Mouse (Mus musculus) neural tube, embryonic 14.5 days (tissue): ENCODE data around the gene Ank3. TPM values are rescaled to one million over a fixed set of nuclear protein-coding genes. Genes with fewer than 3 reads are reported as not detected.

Experiments used
- ATAC-seq: fragments of 200-750 bp; cut with Nextera tagmentation; 2 replicates; pipeline ENCODE4 v1.8.0; 2017; ENCODE audit warnings: low read depth, mild to moderate bottlenecking, moderate TSS enrichment, moderate library complexity
- H3K27ac ChIP-seq: fragments of 300-500 bp; sonication (generic); 2 replicates; pipeline ENCODE4 v1.5.1; 2014; ENCODE audit warnings: low read depth, mild to moderate bottlenecking, control low read depth, low read length, moderate library complexity, mixed read lengths
- H3K27me3 ChIP-seq: fragments of 300-500 bp; sonication (generic); 2 replicates; pipeline ENCODE4 v1.6.1; 2014; ENCODE audit warnings: low read length; ENCODE audit not compliant: control insufficient read depth, insufficient read depth
- H3K36me3 ChIP-seq: fragments of 300-500 bp; sonication (generic); 2 replicates; pipeline ENCODE4 v1.6.1; 2014; ENCODE audit warnings: low read length, mixed read lengths; ENCODE audit not compliant: control insufficient read depth, insufficient read depth
- H3K4me1 ChIP-seq: fragments of 300-500 bp; sonication (generic); 2 replicates; pipeline ENCODE4 v1.6.1; 2014; ENCODE audit warnings: low read length; ENCODE audit not compliant: control insufficient read depth, insufficient read depth
- H3K4me2 ChIP-seq: fragments of 300-500 bp; sonication (generic); 2 replicates; pipeline ENCODE4 v1.6.1; 2014; ENCODE audit warnings: mild to moderate bottlenecking, low read depth, low read length, control low read depth
- H3K4me3 ChIP-seq: fragments of 300-500 bp; sonication (generic); 2 replicates; pipeline ENCODE4 v1.5.1; 2014; ENCODE audit warnings: low read depth, low read length, control low read depth, mixed read lengths
- H3K9ac ChIP-seq: fragments of 300-500 bp; sonication (generic); replicated peaks from 2 replicates; pipeline ENCODE4 v1.6.1; 2014; ENCODE audit warnings: low read depth, mild to moderate bottlenecking, control low read depth, low read length, mixed read lengths
- H3K9me3 ChIP-seq: fragments of 300-500 bp; sonication (generic); 2 replicates; pipeline ENCODE4 v1.6.1; 2016; ENCODE audit warnings: low read length; ENCODE audit not compliant: control insufficient read depth
- WGBS: fragments of 180-500 bp; shearing (Covaris S2); extraction: QIAGEN DNeasy Blood & Tissue Kit; methylation state at CpG from one replicate; pipeline ENCODE4 v1.1.7; 2014; 5-methylcytosine and 5-hydroxymethylcytosine counted together
- polyA plus RNA-seq: library from polyadenylated mRNA; unstranded; fragments of >200 nt; fragmentation: Nextera tagmentation; extraction: Ambion mirVana; gene quantifications from 2 replicates; pipeline ENCODE4 v1.2.1, GENCODE M21; 2014

The Ank3 gene
- polyA plus RNA-seq, 1 experiment from 2014 or later = 198 TPM

DNA sequence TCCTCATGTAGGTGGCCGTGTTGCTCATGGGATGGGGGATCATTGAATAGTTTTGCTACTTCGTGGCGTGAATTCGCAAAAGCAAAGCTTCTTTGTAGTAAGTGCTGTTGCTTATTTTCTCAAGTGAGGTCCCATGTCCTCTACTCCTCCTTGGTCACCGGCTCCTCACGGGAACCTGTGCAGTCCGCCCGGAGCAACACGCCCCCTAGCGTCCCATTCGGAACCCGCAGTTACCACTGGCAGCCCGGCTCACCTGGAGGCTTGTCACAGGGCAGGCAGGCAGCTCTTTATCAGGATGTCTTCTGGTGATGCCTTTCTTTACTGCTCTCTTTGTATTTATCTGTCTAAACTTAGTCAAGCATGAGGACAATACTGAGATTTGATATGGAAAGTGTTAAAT is 157.7 kb downstream of the Ank3 start:
- no peak for ATAC-seq
- WGBS = 17% methylated on average over 13 of the region's 13 CpGs
- no peaks in the 10 kb centered on the region for H3K9me3 ChIP-seq

DNA sequence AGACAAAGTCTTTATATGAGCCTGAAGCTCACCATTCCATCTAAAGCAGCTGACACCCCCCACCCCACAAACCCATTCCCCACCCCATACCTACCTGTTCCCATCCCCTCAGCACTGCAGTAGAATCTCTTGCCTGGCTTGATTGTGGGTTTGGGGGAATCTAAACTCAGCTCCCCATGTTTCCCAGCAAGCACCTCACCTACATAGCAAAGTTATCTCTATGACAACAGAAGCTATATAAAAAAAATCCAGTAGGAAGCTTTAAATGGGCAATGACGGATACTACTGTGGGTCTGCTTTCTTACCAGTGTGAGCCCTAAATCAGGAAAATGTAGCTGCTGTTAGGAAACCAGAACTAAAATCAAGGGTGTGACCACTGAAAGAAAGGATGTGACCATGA is 161.7 kb downstream of the Ank3 start:
- no peaks in the 10 kb centered on the region for H3K27me3 ChIP-seq
- H3K9ac ChIP-seq = no peak overlapping the region
- no peak for ATAC-seq
- no peaks in the 10 kb centered on the region for H3K9me3 ChIP-seq
- no peak overlapping the region for H3K4me2 ChIP-seq
- no peak overlapping the region for H3K4me3 ChIP-seq
- no peak overlapping the region for H3K27ac ChIP-seq
- no peaks in the 10 kb centered on the region for H3K36me3 ChIP-seq
- no peaks in the 10 kb centered on the region for H3K4me1 ChIP-seq
- WGBS = 63% methylated on average over 1 of the region's 1 CpGs

More for the DNA sequence above, 157.7 kb downstream of the Ank3 start:
- no peaks in the 10 kb centered on the region for H3K27me3 ChIP-seq
- H3K4me2 ChIP-seq = no peak overlapping the region
- no peak overlapping the region for H3K9ac ChIP-seq
- no peak overlapping the region for H3K4me3 ChIP-seq
- H3K4me1 ChIP-seq = no peaks in the 10 kb centered on the region
- H3K27ac ChIP-seq = no peak overlapping the region
- H3K36me3 ChIP-seq = no peaks in the 10 kb centered on the region

DNA sequence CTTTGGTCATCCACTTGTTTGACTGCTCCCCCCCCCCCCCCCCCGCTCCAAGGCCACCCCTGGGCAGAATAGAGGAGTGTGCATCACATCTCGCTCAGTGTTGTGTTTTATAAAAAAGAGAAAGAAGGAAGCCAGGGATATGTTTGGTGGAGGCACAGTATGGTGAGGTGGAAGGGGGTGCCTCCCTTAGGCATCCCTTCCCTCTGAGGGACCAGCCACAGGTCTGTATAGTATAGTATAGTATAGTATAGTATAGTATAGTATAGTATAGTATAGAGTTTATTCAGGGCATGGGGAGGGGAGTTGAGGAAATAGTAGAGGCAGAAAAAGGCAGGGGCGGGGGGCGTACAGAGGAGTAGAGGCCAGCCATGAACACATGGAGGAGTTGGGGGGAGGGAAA is 164.4 kb downstream of the Ank3 start:
- WGBS = 83% methylated on average over 3 of the region's 4 CpGs
- Histone ChIP-seq H3K36me3 (no peaks in the 10 kb centered on the region), H3K4me3 (no peak overlapping the region), H3K9me3 (no peaks in the 10 kb centered on the region), H3K27ac (no peak overlapping the region), H3K4me1 (no peaks in the 10 kb centered on the region), H3K4me2 (no peak overlapping the region), H3K27me3 (no peaks in the 10 kb centered on the region), H3K9ac (no peak overlapping the region)
- ATAC-seq = no peak; the same call in 1 of the 2 replicates

DNA sequence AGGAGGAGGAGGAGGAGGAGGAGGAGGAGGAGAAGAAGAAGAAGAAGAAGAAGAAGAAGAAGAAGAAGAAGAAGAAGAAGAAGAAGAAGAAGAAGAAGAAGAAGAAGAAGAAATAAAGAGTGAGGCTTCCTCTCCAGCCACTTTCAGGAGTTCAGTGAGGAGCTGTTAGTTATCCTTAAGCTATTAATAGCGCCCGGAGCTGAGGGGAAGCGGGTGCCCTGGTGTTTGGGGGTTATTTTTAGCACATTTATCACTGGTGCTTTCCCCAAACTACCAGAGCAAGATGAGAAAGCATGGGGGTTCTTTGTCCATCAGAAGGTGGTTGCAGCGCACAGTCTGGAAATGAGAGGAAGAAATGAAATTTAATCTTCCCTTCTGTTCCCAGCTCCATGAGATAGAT is 166.5 kb downstream of the Ank3 start:
- Histone ChIP-seq H3K27me3 (no peaks in the 10 kb centered on the region), H3K4me2 (no peak overlapping the region), H3K9me3 (no peaks in the 10 kb centered on the region), H3K9ac (no peak overlapping the region), H3K27ac (no peak overlapping the region), H3K4me1 (peaks cover 7% of the 10 kb centered on the region; the same call in 1 of the 2 replicates), H3K4me3 (no peak overlapping the region), H3K36me3 (no peaks in the 10 kb centered on the region)
- no peak for ATAC-seq
- 81% methylated on average over 4 of the region's 4 CpGs for WGBS

DNA sequence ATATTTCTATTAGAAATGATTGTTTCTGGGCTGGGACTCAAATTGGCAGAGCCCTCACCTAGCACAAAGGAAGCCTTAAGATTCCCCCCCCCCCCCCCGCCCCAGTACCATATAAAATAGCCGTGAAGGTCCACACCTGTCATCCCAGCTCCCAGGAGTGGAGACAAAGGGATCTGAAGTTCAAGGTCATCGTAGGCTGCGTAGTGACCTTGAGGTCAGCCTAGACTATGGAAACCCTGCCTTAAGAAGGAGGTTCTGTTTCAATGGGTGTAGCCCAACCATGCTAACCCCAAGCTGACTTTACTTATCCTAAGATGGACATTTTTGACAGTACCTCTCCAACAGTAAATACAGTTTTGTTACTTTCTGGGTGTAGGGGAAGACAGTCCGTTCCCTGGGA is 170.4 kb downstream of the Ank3 start:
- H3K27ac ChIP-seq = no peak overlapping the region
- H3K4me1 ChIP-seq = peaks cover 44% of the 10 kb centered on the region
- H3K9me3 ChIP-seq = no peaks in the 10 kb centered on the region
- no peaks in the 10 kb centered on the region for H3K36me3 ChIP-seq
- no peak for ATAC-seq
- no peak overlapping the region for H3K4me2 ChIP-seq
- WGBS = 73% methylated on average over 5 of the region's 5 CpGs
- H3K9ac ChIP-seq = no peak overlapping the region
- H3K27me3 ChIP-seq = no peaks in the 10 kb centered on the region
- no peak overlapping the region for H3K4me3 ChIP-seq

DNA sequence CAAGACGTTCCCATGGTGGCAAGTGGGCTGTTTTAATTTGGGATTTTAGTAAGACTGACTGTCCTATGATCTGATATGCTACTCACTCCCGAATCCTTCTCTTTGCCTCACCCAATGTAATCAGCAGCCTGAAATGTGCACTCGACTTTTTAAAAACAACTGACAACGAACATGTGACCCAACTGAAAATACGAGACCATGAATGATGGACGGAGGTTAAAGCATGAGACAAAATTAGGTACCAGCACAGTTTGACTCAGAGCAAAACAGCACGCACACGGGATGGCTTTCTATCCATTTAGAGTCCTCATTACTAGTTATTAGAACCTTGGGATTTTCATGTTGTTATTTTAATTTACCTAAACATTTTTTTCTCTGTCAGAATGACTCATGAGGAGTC is 171.2 kb downstream of the Ank3 start:
- no peaks in the 10 kb centered on the region for H3K9me3 ChIP-seq
- no peaks in the 10 kb centered on the region for H3K36me3 ChIP-seq
- WGBS = 51% methylated on average over 8 of the region's 8 CpGs
- no peak overlapping the region for H3K9ac ChIP-seq
- no peak for ATAC-seq
- H3K27me3 ChIP-seq = no peaks in the 10 kb centered on the region
- no peak overlapping the region for H3K4me3 ChIP-seq
- peak overlapping the region; percentile 35; the same call in 1 of the 2 replicates for H3K27ac ChIP-seq
- peaks cover 51% of the 10 kb centered on the region for H3K4me1 ChIP-seq
- no peak overlapping the region for H3K4me2 ChIP-seq

DNA sequence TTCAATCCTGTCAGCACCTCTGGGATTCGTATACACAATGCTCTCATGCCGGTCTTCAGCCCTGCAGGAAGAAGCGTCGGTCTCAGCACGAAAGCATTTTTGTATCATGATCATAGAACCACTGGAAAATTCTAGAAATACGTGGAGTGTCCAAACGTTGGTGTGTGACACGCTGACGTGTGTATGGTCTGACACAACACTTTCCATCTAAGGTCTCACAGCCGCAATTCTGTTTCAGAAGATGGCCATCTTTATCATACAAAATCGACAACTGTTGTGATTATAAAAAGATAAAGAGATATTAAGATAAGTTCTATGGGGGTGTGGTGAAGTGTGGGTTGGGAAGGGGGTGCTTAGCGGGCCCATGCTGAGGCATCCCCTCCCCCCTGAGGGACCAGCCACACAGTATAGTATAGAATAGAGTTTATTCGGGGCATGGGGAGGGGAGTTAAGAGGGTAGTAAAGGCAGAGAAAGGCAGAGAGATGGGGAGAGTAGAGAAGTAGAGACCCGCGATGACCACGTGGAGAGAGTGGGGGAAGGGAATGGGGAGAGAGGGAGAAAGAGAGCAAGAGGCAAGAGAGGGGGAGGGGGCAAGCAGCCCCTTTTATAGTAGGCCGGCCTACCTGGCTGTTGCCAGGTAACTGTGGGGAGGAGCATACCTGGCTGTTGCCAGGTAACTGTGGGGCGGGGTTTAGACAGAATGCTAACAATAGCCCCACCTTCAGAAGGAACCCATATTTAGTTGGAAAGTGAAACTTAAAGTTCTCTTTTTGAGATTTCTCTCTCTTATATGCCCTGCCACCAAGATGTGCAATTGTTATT is 172.1 kb downstream of the Ank3 start:
- Histone ChIP-seq H3K4me3 (no peak overlapping the region), H3K27me3 (no peaks in the 10 kb centered on the region), H3K9ac (no peak overlapping the region), H3K36me3 (no peaks in the 10 kb centered on the region), H3K27ac (peak overlapping the region; percentile 35; the same call in 1 of the 2 replicates), H3K4me2 (peak overlapping the region; percentile 40; the same call in 1 of the 2 replicates), H3K4me1 (peaks cover 52% of the 10 kb centered on the region), H3K9me3 (no peaks in the 10 kb centered on the region)
- 0 out of 2 replicates have a peak, but pooled peaks have one; percentile 10 for ATAC-seq
- 34% methylated on average over 18 of the region's 18 CpGs for WGBS

DNA sequence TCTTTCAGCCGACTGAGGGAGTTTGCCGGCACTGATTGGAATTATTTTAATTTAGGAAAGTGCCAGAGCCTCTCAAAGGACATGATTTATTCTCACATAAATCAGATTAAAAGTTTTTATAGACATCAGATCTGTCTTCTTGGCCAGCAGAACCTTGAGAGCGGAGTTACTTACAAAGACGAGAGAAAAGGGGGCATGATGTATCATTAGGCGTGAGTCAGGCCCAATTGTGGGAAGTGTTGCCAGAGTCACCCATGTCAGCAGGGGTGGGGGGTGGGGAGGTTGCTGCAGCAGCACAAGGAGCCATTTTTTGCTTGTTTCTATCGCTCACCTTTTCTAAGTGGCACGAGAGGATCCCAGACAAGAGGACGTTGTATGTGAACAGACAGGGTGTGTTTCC is 172.8 kb downstream of the Ank3 start:
- H3K9ac ChIP-seq = no peak overlapping the region
- no peak for ATAC-seq

DNA sequence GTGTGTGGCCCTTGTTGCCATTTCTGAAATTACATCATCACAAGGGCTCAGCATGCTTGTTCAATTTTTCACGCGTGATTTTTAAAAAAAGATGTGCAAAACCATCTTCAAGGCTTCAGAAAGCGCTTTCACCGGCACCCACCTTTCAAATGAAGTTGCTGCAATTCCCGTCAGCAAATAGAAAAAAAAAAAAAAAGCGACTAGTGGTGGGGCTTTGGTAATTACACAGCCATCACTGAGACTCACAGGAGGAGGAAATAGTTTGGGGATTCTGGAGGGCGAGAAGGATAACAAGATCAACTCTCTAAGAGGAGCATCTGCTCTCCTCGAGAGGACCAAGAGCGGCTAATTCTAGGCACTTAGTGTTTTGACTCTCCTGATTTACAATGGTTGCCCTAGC is 173.4 kb downstream of the Ank3 start:
- Histone ChIP-seq H3K9me3 (no peaks in the 10 kb centered on the region), H3K4me2 (peak overlapping the region; percentile 40; the same call in 1 of the 2 replicates), H3K4me1 (peaks cover 52% of the 10 kb centered on the region), H3K27ac (no peak overlapping the region), H3K27me3 (no peaks in the 10 kb centered on the region), H3K36me3 (no peaks in the 10 kb centered on the region), H3K9ac (no peak overlapping the region), H3K4me3 (peak overlapping the region; percentile 8; the same call in 1 of the 2 replicates)
- no peak for ATAC-seq
- WGBS = 2% methylated on average over 9 of the region's 9 CpGs

More for the DNA sequence above, 172.8 kb downstream of the Ank3 start:
- Histone ChIP-seq H3K4me1 (peaks cover 52% of the 10 kb centered on the region), H3K9me3 (no peaks in the 10 kb centered on the region), H3K27ac (no peak overlapping the region), H3K4me2 (peak overlapping the region; percentile 40), H3K36me3 (no peaks in the 10 kb centered on the region), H3K4me3 (peak overlapping the region; percentile 8; the same call in 1 of the 2 replicates), H3K27me3 (no peaks in the 10 kb centered on the region)
- WGBS = under 1% methylated on average over 8 of the region's 8 CpGs
